Mouse (Mus musculus) CH12.LX (cell line): ENCODE results near the gene Dglucy. TPM values are rescaled to one million over a fixed set of nuclear protein-coding genes. Genes with fewer than 3 reads are reported as not detected.

Source experiments
- DNase-seq: peaks from one replicate; pipeline ENCODE4 v3.0.0-alpha.2; 2013; ENCODE audit errors: extremely low read depth
- H3K27ac ChIP-seq: 2 replicates; pipeline ENCODE4 v1.5.1; 2012; ENCODE audit warnings: low read depth, mild to moderate bottlenecking, control low read depth, moderate library complexity; ENCODE audit not compliant: insufficient read depth
- H3K27me3 ChIP-seq: replicated peaks from 2 replicates; pipeline ENCODE3; 2012; ENCODE audit warnings: inconsistent platforms
- H3K36me3 ChIP-seq, 2 experiments: replicated peaks in 1 of 2; 2 replicates each; pipeline versions ENCODE3 to v1.6.1; 2012; ENCODE audit warnings: inconsistent platforms in 1 of 2, low read length in 1 of 2, mild to moderate bottlenecking in 1 of 2, mixed read lengths in 1 of 2, moderate library complexity in 1 of 2; ENCODE audit not compliant: control insufficient read depth in 1 of 2, insufficient read depth in 1 of 2
- H3K4me1 ChIP-seq, 2 experiments: 2 replicates each; pipeline ENCODE4 v1.6.1; 2012; ENCODE audit warnings: inconsistent platforms in 1 of 2, moderate library complexity in 1 of 2; ENCODE audit not compliant: insufficient read depth in 2 of 2, control insufficient read depth in 1 of 2
- H3K4me2 ChIP-seq: 2 replicates; pipeline ENCODE4 v1.6.1; 2012; ENCODE audit warnings: low read depth, mild to moderate bottlenecking, control low read depth; ENCODE audit not compliant: poor library complexity, insufficient read depth, severe bottlenecking
- H3K4me3 ChIP-seq, 3 experiments: fragments of 150-350 bp in 1 of 3; sonication (generic) in 1 of 3; replicated peaks in 1 of 3; 2 replicates each; pipeline versions ENCODE3 to v1.5.1; 2011 to 2012; ENCODE audit warnings: low read depth in 2 of 3, low read length in 2 of 3, mild to moderate bottlenecking in 2 of 3, moderate library complexity in 2 of 3, control low read depth in 1 of 3, improper control_type of control experiment in 1 of 3, inconsistent platforms in 1 of 3, mixed read lengths in 1 of 3; ENCODE audit not compliant: poor library complexity in 1 of 3
- H3K79me2 ChIP-seq: replicated peaks from 2 replicates; pipeline ENCODE4 v1.6.1; 2012; ENCODE audit warnings: mild to moderate bottlenecking, moderate library complexity; ENCODE audit not compliant: control insufficient read depth, poor library complexity, insufficient read depth, severe bottlenecking; ENCODE audit errors: extremely low read depth
- H3K9ac ChIP-seq: 2 replicates; pipeline ENCODE4 v1.6.1; 2012; ENCODE audit warnings: low read depth, mild to moderate bottlenecking, control low read depth, moderate library complexity; ENCODE audit not compliant: insufficient read depth
- H3K9me3 ChIP-seq: replicated peaks from 2 replicates; pipeline ENCODE3; 2012; ENCODE audit warnings: low read length, inconsistent platforms, mixed read lengths
- CHD2 ChIP-seq: IDR thresholded peaks from 2 replicates; pipeline ENCODE4 v1.6.1; 2011; ENCODE audit warnings: low read length, improper control_type of control experiment
- E2F4 ChIP-seq: IDR thresholded peaks from 2 replicates; pipeline ENCODE4 v1.6.1; 2011; ENCODE audit warnings: low read depth, low read length, improper control_type of control experiment; ENCODE audit not compliant: insufficient replicate concordance
- GABPA ChIP-seq: IDR thresholded peaks from 2 replicates; pipeline ENCODE4 v1.6.1; 2012; ENCODE audit warnings: low read depth, low read length, improper control_type of control experiment, inconsistent platforms; ENCODE audit not compliant: insufficient replicate concordance
- HCFC1 ChIP-seq: IDR thresholded peaks from 2 replicates; pipeline ENCODE4 v1.6.1; 2012; ENCODE audit warnings: low read depth, mild to moderate bottlenecking, inconsistent platforms, low read length, improper control_type of control experiment
- IRF4 ChIP-seq: IDR thresholded peaks from 2 replicates; pipeline ENCODE4 v1.6.1; 2014; ENCODE audit warnings: low read depth, mild to moderate bottlenecking, inconsistent platforms, low read length, improper control_type of control experiment
- JUN ChIP-seq: IDR thresholded peaks from 2 replicates; pipeline ENCODE4 v1.6.1; 2011; ENCODE audit warnings: low read depth, mild to moderate bottlenecking, low read length, improper control_type of control experiment, moderate library complexity; ENCODE audit not compliant: insufficient read depth
- KAT2A ChIP-seq: IDR thresholded peaks from 2 replicates; pipeline ENCODE4 v1.6.1; 2012; ENCODE audit warnings: low read length, improper control_type of control experiment, inconsistent platforms; ENCODE audit not compliant: insufficient replicate concordance
- MAX ChIP-seq: IDR thresholded peaks from 2 replicates; pipeline ENCODE4 v1.6.1; 2011; ENCODE audit warnings: low read length, improper control_type of control experiment
- MYC ChIP-seq: IDR thresholded peaks from 2 replicates; pipeline ENCODE4 v1.6.1; 2011; ENCODE audit warnings: low read depth, mild to moderate bottlenecking, improper control_type of control experiment, low read length
- RAD21 ChIP-seq: IDR thresholded peaks from 2 replicates; pipeline ENCODE4 v1.6.1; 2011; ENCODE audit warnings: low read depth, mild to moderate bottlenecking, low read length, improper control_type of control experiment, moderate library complexity
- RCOR1 ChIP-seq: conservative IDR thresholded peaks from 2 replicates; pipeline ENCODE4 v1.6.1; 2012; ENCODE audit warnings: low read depth, mild to moderate bottlenecking, inconsistent platforms, low read length, improper control_type of control experiment
- SMC3 ChIP-seq: IDR thresholded peaks from 2 replicates; pipeline ENCODE4 v1.6.1; 2011; ENCODE audit warnings: low read depth, low read length, improper control_type of control experiment
- UBTF ChIP-seq: IDR thresholded peaks from 2 replicates; pipeline ENCODE4 v1.6.1; 2012; ENCODE audit warnings: low read depth, mild to moderate bottlenecking, inconsistent platforms, low read length, improper control_type of control experiment, moderate library complexity
- ZC3H11A ChIP-seq: IDR thresholded peaks from 2 replicates; pipeline ENCODE4 v1.6.1; 2012; ENCODE audit warnings: low read depth, mild to moderate bottlenecking, inconsistent platforms, low read length, improper control_type of control experiment
- ZKSCAN1 ChIP-seq: IDR thresholded peaks from 2 replicates; pipeline ENCODE4 v1.6.1; 2012; ENCODE audit warnings: low read depth, inconsistent platforms, low read length, improper control_type of control experiment, borderline replicate concordance
- ZMIZ1 ChIP-seq: IDR thresholded peaks from 2 replicates; pipeline ENCODE4 v1.6.1; 2012; ENCODE audit warnings: low read depth, mild to moderate bottlenecking, inconsistent platforms, low read length, improper control_type of control experiment
- dilution Hi-C: fragments of 300-500 bp; cut with MboI; formaldehyde crosslinking; loops from 2 replicates; pipeline ENCODE4 v1.14.3; 2020; ENCODE audit warnings: low sequenced_read_pairs; ENCODE audit not compliant: extremely low pct_unique_long_range_greater_than_20kb, extremely low pct_ligation_motif_present
- in situ Hi-C: fragments of 300-500 bp; cut with MboI; formaldehyde crosslinking; loops from 3 replicates; pipeline ENCODE4 v1.14.3; 2019; ENCODE audit warnings: low sequenced_read_pairs, low pct_ligation_motif_present, low pct_unique_long_range_greater_than_20kb, mixed read lengths
- polyA plus RNA-seq: library from polyadenylated mRNA; unstranded; fragments of >175 nt; gene quantifications from 2 replicates; pipeline ENCODE4 v1.2.1, GENCODE M21; 2012; ENCODE audit warnings: low read depth; ENCODE audit not compliant: insufficient read length
- total RNA-seq, 2 experiments: library from RNA; depleted of rRNA; stranded (reverse); fragments of 300-350 nt in 1 of 2; fragments of >200 nt in 1 of 2; gene quantifications; 2 replicates each; pipeline ENCODE4 v1.2.3; 2012 to 2014

Gene Dglucy
- total and polyA plus RNA-seq, 3 experiments: 5.5 to 20.6 (median 10.1) TPM

DNA sequence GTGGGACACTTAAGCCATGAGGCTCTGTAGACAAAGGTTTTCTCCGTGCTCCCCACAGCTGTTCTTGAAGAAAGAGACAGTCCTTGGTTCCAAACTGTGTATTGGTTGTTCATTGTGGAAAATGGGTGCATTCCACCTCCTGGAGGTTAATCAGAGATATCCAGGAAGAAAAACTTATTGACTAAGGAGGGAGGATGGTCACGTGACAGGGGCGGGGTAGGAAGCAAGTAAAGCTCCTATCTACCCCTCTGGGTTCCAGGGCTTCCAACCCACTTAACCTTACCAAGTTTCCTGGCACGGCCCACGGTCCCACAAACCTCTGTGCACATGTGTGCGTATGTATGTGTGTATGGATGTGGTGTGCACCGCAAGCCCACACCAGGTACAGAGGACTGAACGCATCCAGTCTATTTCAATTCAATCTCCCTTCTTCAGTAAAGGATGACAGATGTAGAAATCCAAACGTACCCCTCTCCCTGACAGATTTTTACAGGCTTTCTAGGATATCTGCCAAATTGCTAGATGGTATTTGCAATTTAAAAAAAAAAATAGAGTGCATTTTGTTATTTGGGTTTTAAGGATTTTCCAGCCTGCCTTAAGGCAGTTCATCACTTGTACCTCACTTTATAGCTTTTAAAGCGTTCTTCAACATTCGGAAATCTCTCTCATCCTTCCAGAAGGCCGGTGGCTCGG is 2.7 kb downstream of the Dglucy start:
- Histone ChIP-seq H3K36me3 (peaks cover 0 to 4% of the 10 kb centered on the region in 2 experiments), H3K4me1 (peaks cover 10 to 33% of the 10 kb centered on the region in 2 experiments), H3K9me3 (no peaks in the 10 kb centered on the region), H3K4me2 (no peak overlapping the region), H3K9ac (no peak overlapping the region), H3K4me3 (no peak overlapping the region), H3K79me2 (no peaks in the 10 kb centered on the region), H3K27ac (no peak overlapping the region), H3K27me3 (no peaks in the 10 kb centered on the region)
- in situ Hi-C loops: no loop called here
- dilution Hi-C loops: no loop called here
- TF ChIP-seq UBTF (no peak), JUN (no peak), RCOR1 (no peak), KAT2A (no peak), RAD21 (no peak), E2F4 (no peak), HCFC1 (no peak), ZMIZ1 (no peak), MYC (no peak), MAX (no peak), GABPA (no peak), SMC3 (no peak), IRF4 (no peak), ZC3H11A (no peak), CHD2 (no peak)
- DNase-seq: no peak

DNA sequence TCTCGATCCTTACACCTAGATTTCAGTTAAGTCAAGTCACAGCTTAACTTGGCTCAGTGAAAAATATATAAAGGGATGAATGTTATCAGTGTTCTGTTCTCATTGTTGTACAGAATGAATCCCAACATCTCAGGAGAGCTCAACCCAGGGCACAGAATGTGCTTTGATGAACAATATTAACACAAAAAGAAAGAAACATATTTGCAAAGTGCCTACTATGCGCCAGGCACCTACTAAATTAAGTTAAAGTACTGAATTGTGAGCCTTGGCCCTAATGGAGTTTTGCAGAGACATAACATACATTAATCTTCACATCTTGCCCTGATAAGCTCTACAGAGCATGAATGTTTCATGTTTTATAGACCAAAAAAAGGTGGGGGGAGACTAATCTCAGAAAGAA is 5.3 kb downstream of the Dglucy start:
- no peaks in the 10 kb centered on the region for H3K9me3 ChIP-seq

More for the DNA sequence above, 5.3 kb downstream of the Dglucy start:
- H3K4me3 ChIP-seq: no peak overlapping the region
- H3K4me2 ChIP-seq: no peak overlapping the region
- dilution Hi-C loops: no loop called here
- peaks cover 0 to 11% of the 10 kb centered on the region in 2 experiments for H3K36me3 ChIP-seq
- TF ChIP-seq HCFC1 (no peak), GABPA (no peak), ZKSCAN1 (peak; percentile 73)
- no peak overlapping the region for H3K27ac ChIP-seq
- no peaks in the 10 kb centered on the region for H3K79me2 ChIP-seq
- in situ Hi-C loops: no loop called here
- H3K9ac ChIP-seq: no peak overlapping the region
- no peak for DNase-seq
- H3K27me3 ChIP-seq: no peaks in the 10 kb centered on the region
- peaks cover 5 to 20% of the 10 kb centered on the region in 2 experiments for H3K4me1 ChIP-seq
